Mouse (Mus musculus): ENCODE measurements around the gene Scamp3. TPM values are rescaled to one million over a fixed set of nuclear protein-coding genes. Genes with fewer than 3 reads are reported as not detected.
A peak's percentile ranks its signal among the peaks of the same experiment; 100 is the strongest.

Scamp3 gene
- polyA plus RNA-seq, 1 experiment from 2014 or later: 116 TPM

- under 1% methylated on average over 68 of the region's 79 CpGs for WGBS
- peak within 1 kb of the TSS; percentile 93 for H3K27ac ChIP-seq
- H3K4me3 ChIP-seq (replicated peaks): peak within 1 kb of the TSS; percentile 91
- peak within 1 kb of the TSS; percentile 80 for H3K4me2 ChIP-seq (replicated peaks)
- peaks cover 28% of the 10 kb centered on the region for H3K4me1 ChIP-seq (replicated peaks)
- peaks cover 27% of the 10 kb centered on the region for H3K36me3 ChIP-seq
- peak within 1 kb of the TSS; percentile 94 for H3K9ac ChIP-seq (replicated peaks)
- H3K27me3 ChIP-seq: no peaks in the 10 kb centered on the region
- no peaks in the 10 kb centered on the region for H3K9me3 ChIP-seq
- peak; percentile 97 for ATAC-seq
Measured at GRCm38 (mm10) chr3:89164506-89165267, 12.6 kb upstream of the Scamp3 start, which contains the start of gene Clk2. TSS of gene Clk2 (plus strand) at chr3:89164795.

- H3K4me2 ChIP-seq (replicated peaks): peak overlapping the region; percentile 80
- H3K4me1 ChIP-seq (replicated peaks): peaks cover 27% of the 10 kb centered on the region
- 32% methylated on average over 12 of the region's 12 CpGs for WGBS
- peak overlapping the region; percentile 93 for H3K27ac ChIP-seq
- H3K27me3 ChIP-seq: no peaks in the 10 kb centered on the region
- peak overlapping the region; percentile 91 for H3K4me3 ChIP-seq (replicated peaks)
- ATAC-seq: no peak
- peak overlapping the region; percentile 94 for H3K9ac ChIP-seq (replicated peaks)
- H3K36me3 ChIP-seq: peaks cover 33% of the 10 kb centered on the region
- no peaks in the 10 kb centered on the region for H3K9me3 ChIP-seq
Measured at GRCm38 (mm10) chr3:89165268-89165870, 11.9 kb upstream of the Scamp3 start.

DNA sequence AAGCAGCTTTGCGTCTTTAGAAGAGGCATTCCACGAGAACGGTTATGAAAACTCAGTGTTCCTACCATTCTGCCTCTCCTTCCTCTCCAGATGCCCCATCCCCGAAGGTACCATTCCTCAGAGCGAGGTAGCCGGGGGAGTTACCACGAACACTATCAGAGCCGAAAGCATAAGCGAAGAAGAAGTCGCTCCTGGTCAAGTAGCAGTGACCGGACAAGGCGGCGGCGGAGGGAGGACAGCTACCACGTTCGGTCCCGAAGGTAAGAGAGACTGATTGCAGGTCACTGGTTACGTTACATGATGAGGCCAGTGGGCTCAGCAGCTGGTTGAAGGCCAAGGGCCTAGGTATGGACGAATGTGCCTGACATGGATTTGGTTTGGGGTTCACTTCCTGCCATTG is 10.3 kb upstream of the Scamp3 start:
- 95% methylated on average over 19 of the region's 19 CpGs for WGBS
- no peak overlapping the region for H3K9ac ChIP-seq (replicated peaks)
- ATAC-seq: no peak
- H3K4me2 ChIP-seq (replicated peaks): no peak overlapping the region
- H3K4me1 ChIP-seq (replicated peaks): peaks cover 27% of the 10 kb centered on the region
- no peaks in the 10 kb centered on the region for H3K27me3 ChIP-seq
- no peak overlapping the region for H3K4me3 ChIP-seq (replicated peaks)
- peaks cover 48% of the 10 kb centered on the region for H3K36me3 ChIP-seq
- H3K9me3 ChIP-seq: no peaks in the 10 kb centered on the region
- H3K27ac ChIP-seq: no peak overlapping the region

- no peak overlapping the region for H3K4me2 ChIP-seq (replicated peaks)
- WGBS: 94% methylated on average over 11 of the region's 11 CpGs
- no peaks in the 10 kb centered on the region for H3K27me3 ChIP-seq
- no peak overlapping the region for H3K4me3 ChIP-seq (replicated peaks)
- no peak for ATAC-seq
- peaks cover 78% of the 10 kb centered on the region for H3K36me3 ChIP-seq
- no peaks in the 10 kb centered on the region for H3K9me3 ChIP-seq
- H3K4me1 ChIP-seq (replicated peaks): peaks cover 16% of the 10 kb centered on the region
- H3K9ac ChIP-seq (replicated peaks): no peak overlapping the region
- no peak overlapping the region for H3K27ac ChIP-seq
Measured at GRCm38 (mm10) chr3:89174844-89175243, 2.4 kb upstream of the Scamp3 start.

- WGBS: 94% methylated on average over 10 of the region's 10 CpGs
- Histone ChIP-seq H3K4me1 (replicated peaks) (peaks cover 16% of the 10 kb centered on the region), H3K27ac (no peak overlapping the region), H3K9ac (replicated peaks) (no peak overlapping the region), H3K36me3 (peaks cover 78% of the 10 kb centered on the region), H3K4me2 (replicated peaks) (no peak overlapping the region), H3K27me3 (no peaks in the 10 kb centered on the region), H3K4me3 (replicated peaks) (no peak overlapping the region), H3K9me3 (no peaks in the 10 kb centered on the region)
- no peak for ATAC-seq
Measured at GRCm38 (mm10) chr3:89175544-89175943, 1.7 kb upstream of the Scamp3 start.

DNA sequence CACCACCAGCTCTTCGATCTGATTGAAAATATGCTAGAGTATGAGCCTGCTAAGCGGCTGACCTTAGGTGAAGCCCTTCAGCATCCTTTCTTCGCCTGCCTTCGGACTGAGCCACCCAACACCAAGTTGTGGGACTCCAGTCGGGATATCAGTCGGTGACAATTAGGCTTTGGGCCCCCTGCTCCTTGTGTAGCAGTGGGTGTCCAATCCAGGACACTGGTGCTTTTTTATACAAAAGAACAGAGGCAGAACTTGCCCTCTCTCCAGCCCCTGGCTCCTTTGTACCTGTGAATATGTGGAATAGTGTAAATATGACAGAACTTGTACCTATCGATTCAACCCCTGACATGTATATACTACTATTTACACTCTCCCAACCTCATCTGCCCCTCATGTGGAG is 852 bp upstream of the Scamp3 start:
- peak; percentile 15 for ATAC-seq
- Histone ChIP-seq H3K4me2 (replicated peaks) (no peak overlapping the region), H3K4me1 (replicated peaks) (peaks cover 16% of the 10 kb centered on the region), H3K36me3 (peaks cover 79% of the 10 kb centered on the region), H3K27me3 (no peaks in the 10 kb centered on the region), H3K4me3 (replicated peaks) (no peak overlapping the region), H3K27ac (no peak overlapping the region), H3K9me3 (no peaks in the 10 kb centered on the region), H3K9ac (replicated peaks) (no peak overlapping the region)
- 81% methylated on average over 7 of the region's 7 CpGs for WGBS

DNA sequence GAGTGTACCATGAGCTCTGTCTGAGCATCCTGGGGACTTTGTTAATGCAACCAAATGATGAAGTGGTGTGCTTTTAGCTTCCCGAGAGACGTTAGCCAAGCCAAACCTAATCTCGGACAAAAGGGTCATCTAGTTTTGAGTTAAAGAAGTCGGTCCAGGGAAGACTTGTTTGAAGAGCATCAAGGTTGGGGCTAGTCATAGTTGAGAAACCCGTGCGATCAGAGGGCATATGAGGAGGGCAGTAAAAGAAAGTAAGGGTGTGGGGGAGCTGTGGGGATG is 773 bp downstream of the Scamp3 start:
- Histone ChIP-seq H3K4me1 (replicated peaks) (peaks cover 19% of the 10 kb centered on the region), H3K27me3 (no peaks in the 10 kb centered on the region), H3K9me3 (no peaks in the 10 kb centered on the region), H3K9ac (replicated peaks) (peak overlapping the region; percentile 78), H3K27ac (peak overlapping the region; percentile 76), H3K36me3 (peaks cover 74% of the 10 kb centered on the region), H3K4me2 (replicated peaks) (peak overlapping the region; percentile 91), H3K4me3 (replicated peaks) (peak overlapping the region; percentile 74)
- no peak for ATAC-seq
- 13% methylated on average over 6 of the region's 6 CpGs for WGBS

DNA sequence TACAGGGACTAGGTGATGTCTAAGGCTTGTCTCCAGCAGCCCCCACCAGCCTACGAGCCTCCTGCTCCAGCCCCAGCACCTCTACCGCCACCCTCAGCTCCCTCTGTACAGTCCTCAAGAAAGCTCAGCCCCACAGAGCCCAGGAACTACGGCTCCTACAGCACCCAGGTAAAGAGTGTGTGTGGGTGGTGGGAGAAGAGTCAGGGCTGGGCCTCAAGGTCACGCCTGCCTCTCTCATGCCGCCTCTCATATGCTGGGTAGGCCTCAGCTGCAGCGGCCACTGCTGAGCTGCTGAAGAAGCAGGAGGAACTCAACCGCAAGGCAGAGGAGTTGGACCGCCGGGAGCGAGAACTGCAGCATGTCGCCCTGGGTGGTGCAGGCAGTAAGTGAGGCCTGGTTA is 1.8 kb downstream of the Scamp3 start:
- Histone ChIP-seq H3K27me3 (no peaks in the 10 kb centered on the region), H3K4me3 (replicated peaks) (peak overlapping the region; percentile 74), H3K9ac (replicated peaks) (0 out of 2 replicates have a peak overlapping the region, but pooled peaks have one; percentile 78), H3K27ac (no peak overlapping the region), H3K36me3 (peaks cover 63% of the 10 kb centered on the region), H3K9me3 (no peaks in the 10 kb centered on the region), H3K4me2 (replicated peaks) (peak overlapping the region; percentile 91; the same call in 1 of the 2 replicates), H3K4me1 (replicated peaks) (peaks cover 27% of the 10 kb centered on the region)
- no peak for ATAC-seq
- WGBS: 93% methylated on average over 11 of the region's 11 CpGs

DNA sequence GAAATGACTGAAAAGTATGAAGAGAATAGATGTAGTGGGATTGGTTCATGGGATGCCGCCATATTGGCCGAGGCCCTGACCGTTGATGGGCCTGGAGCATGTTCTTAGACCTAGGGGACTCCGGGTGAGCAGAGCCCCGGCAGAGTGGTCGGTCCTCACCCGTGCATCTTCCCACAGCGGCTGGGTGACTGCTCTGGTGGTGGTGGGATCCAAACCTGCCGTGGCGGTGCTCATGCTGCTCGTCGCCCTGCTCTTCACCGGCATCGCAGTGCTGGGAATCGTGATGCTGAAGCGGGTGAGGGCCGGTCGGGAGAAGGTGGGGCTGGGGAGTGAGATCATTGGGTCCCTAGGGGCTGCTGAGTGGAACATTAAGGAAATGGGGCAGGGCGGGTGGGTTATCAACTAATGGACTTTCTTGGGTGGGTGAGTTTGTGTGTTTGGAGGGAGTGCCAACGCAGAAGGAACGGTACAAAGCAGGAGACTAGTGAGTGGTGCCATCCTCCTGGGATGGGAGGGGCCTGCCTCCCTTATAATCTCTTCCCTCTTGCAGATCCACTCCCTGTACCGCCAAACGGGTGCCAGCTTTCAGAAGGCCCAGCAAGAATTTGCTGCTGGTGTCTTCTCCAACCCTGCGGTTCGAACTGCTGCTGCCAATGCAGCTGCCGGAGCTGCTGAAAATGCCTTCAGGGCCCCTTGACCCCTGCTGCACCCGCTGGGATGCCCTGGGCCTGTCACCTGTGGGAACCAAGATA is 4.7 kb downstream of the Scamp3 start:
- WGBS: 96% methylated on average over 27 of the region's 27 CpGs
- ATAC-seq: no peak
- H3K27me3 ChIP-seq: peaks cover 4% of the 10 kb centered on the region; the same call in 1 of the 2 replicates
- H3K4me2 ChIP-seq (replicated peaks): no peak overlapping the region
- H3K27ac ChIP-seq: no peak overlapping the region
- peaks cover 42% of the 10 kb centered on the region for H3K36me3 ChIP-seq
- H3K9me3 ChIP-seq: no peaks in the 10 kb centered on the region
- H3K4me1 ChIP-seq (replicated peaks): peaks cover 48% of the 10 kb centered on the region
- H3K9ac ChIP-seq (replicated peaks): no peak overlapping the region
- no peak overlapping the region for H3K4me3 ChIP-seq (replicated peaks)

- H3K36me3 ChIP-seq: peaks cover 49% of the 10 kb centered on the region
- H3K27me3 ChIP-seq: peaks cover 5% of the 10 kb centered on the region; the same call in 1 of the 2 replicates
- peak overlapping the region; percentile 37 for H3K27ac ChIP-seq
- ATAC-seq: peak; percentile 58
- no peaks in the 10 kb centered on the region for H3K9me3 ChIP-seq
- peak overlapping the region; percentile 68 for H3K4me3 ChIP-seq (replicated peaks)
- H3K9ac ChIP-seq (replicated peaks): 0 out of 2 replicates have a peak overlapping the region, but pooled peaks have one; percentile 92
- WGBS: 56% methylated on average over 7 of the region's 7 CpGs
- H3K4me2 ChIP-seq (replicated peaks): peak overlapping the region; percentile 98
- H3K4me1 ChIP-seq (replicated peaks): peaks cover 51% of the 10 kb centered on the region
Measured at GRCm38 (mm10) chr3:89182531-89183057, 5.3 kb downstream of the Scamp3 start.

GRCm38 (mm10) chr3:89183058-89183958 is 6.0 kb downstream of the Scamp3 start, which contains the start of gene Fam189b:
TSS of gene Fam189b (plus strand) at chr3:89183143.
- Histone ChIP-seq H3K4me2 (replicated peaks) (peak within 1 kb of the TSS; percentile 98), H3K9ac (replicated peaks) (peak within 1 kb of the TSS; percentile 92), H3K4me3 (replicated peaks) (peak within 1 kb of the TSS; percentile 68), H3K27ac (peak within 1 kb of the TSS; percentile 92), H3K4me1 (replicated peaks) (peaks cover 45% of the 10 kb centered on the region), H3K9me3 (no peaks in the 10 kb centered on the region), H3K36me3 (peaks cover 56% of the 10 kb centered on the region), H3K27me3 (peaks cover 5% of the 10 kb centered on the region; the same call in 1 of the 2 replicates)
- 4% methylated on average over 39 of the region's 39 CpGs for WGBS
- peak; percentile 95 for ATAC-seq

Measured in midbrain, embryonic 13.5 days (tissue).